Mouse (Mus musculus) hindbrain, embryonic 10.5 days (tissue): Measurements from ENCODE around the gene Tecpr1. TPM values are rescaled to one million over a fixed set of nuclear protein-coding genes. Genes with fewer than 3 reads are reported as not detected.

Experiments
- DNase-seq: peaks from one replicate; pipeline ENCODE4 v3.0.0-alpha.2; 2017; ENCODE audit warnings: low spot score
- H3K27ac ChIP-seq: fragments of 300-500 bp; sonication (generic); 2 replicates; pipeline ENCODE4 v1.5.1; 2016; ENCODE audit warnings: mild to moderate bottlenecking, moderate library complexity
- H3K27me3 ChIP-seq: fragments of 300-500 bp; sonication (generic); 2 replicates; pipeline ENCODE4 v1.6.1; 2016; ENCODE audit warnings: mild to moderate bottlenecking; ENCODE audit not compliant: poor library complexity, insufficient read depth, severe bottlenecking
- H3K36me3 ChIP-seq: fragments of 300-500 bp; sonication (generic); 2 replicates; pipeline ENCODE4 v1.6.1; 2016; ENCODE audit warnings: mild to moderate bottlenecking, moderate library complexity
- H3K4me1 ChIP-seq: fragments of 300-500 bp; sonication (generic); replicated peaks from 2 replicates; pipeline ENCODE4 v1.6.1; 2016; ENCODE audit warnings: mild to moderate bottlenecking
- H3K4me3 ChIP-seq: fragments of 300-500 bp; sonication (generic); 2 replicates; pipeline ENCODE4 v1.5.1; 2016; ENCODE audit warnings: mild to moderate bottlenecking, moderate library complexity
- H3K9me3 ChIP-seq: fragments of 300-500 bp; sonication (generic); 2 replicates; pipeline ENCODE4 v1.6.1; 2016; ENCODE audit warnings: mild to moderate bottlenecking, moderate library complexity
- WGBS: fragments of 180-500 bp; shearing (Covaris S2); methylation state at CpG from one replicate; pipeline ENCODE4 v1.1.7; 2016; 5-methylcytosine and 5-hydroxymethylcytosine counted together
- polyA plus RNA-seq: library from polyadenylated mRNA; unstranded; fragments of >200 nt; fragmentation: Nextera tagmentation; extraction: Ambion mirVana; gene quantifications from 2 replicates; pipeline ENCODE4 v1.2.1, GENCODE M21; 2016

The Tecpr1 gene
- polyA plus RNA-seq, 1 experiment from 2014 or later = 24.7 TPM

DNA sequence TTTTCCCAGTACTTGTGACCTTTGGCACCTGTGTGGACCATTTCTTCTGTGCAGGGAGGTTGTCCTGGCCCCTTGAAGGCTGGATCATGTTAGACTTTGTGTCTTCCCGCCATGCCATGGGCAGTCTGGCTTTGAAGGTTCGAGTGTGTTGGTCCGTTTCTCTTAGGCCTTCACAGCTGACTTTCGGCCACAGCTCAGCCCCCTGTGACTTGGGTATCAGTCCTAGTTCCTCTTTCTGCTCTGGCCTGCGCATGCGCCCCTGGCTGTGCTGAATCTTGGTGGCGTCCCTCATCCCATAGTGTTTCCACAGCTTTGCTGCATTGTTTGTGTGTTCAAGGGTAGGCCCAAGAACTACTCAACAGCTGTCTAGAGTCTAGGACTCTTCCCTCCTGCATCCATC is 42.2 kb downstream of the Tecpr1 start:
- Histone ChIP-seq H3K27ac (no peak overlapping the region), H3K36me3 (peaks cover 88% of the 10 kb centered on the region), H3K27me3 (no peaks in the 10 kb centered on the region), H3K9me3 (no peaks in the 10 kb centered on the region), H3K4me3 (no peak overlapping the region), H3K4me1 (0 out of 2 replicates have a peak, but pooled peaks cover 3% of the 10 kb centered on the region)
- WGBS = 92% methylated on average over 7 of the region's 7 CpGs
- no peak for DNase-seq

DNA sequence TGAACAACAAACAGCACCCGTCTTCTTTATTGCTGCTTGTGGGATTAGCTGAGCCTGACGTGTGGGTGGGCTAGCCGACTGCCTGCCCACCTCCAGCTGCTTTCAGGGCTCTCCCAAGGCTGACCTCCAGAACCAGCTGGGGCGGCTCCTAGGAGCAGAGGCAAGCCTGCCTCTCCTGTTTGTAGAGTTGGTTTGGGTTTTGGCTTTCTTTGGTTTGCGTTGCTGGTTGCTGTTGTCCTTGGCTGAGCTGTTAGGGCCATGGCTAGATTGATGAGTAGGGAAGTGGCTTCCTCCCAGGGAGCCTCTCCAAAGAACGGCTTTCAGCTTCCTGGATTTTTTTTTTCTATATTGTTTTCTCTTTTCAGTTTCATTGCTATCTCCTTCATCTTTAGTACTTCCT is 45.2 kb downstream of the Tecpr1 start:
- no peak overlapping the region for H3K4me3 ChIP-seq
- H3K27me3 ChIP-seq = no peaks in the 10 kb centered on the region
- no peak for DNase-seq
- no peak overlapping the region for H3K27ac ChIP-seq
- no peaks in the 10 kb centered on the region for H3K9me3 ChIP-seq
- H3K4me1 ChIP-seq = 0 out of 2 replicates have a peak, but pooled peaks cover 3% of the 10 kb centered on the region
- 77% methylated on average over 6 of the region's 6 CpGs for WGBS
- peaks cover 90% of the 10 kb centered on the region for H3K36me3 ChIP-seq

DNA sequence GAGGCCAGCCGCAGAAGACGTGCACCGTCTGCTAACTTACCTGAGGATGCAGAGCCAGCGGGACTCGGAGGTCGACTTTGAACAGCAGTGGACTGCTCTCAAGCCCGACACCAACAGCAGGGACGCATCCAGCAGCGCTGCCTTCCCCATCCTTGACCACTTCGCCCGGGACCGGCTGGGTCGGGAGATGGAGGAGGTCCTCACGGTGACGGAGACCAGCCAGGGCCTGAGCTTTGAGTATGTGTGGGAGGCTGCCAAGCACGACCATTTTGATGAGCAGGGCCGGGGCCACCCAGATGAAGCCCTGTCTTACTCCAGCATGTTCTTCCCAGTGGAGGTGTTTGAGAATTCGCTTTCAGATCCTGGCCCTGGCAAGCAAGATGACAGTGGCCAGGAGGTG is 49.8 kb downstream of the Tecpr1 start:
- H3K27me3 ChIP-seq = no peaks in the 10 kb centered on the region
- no peak overlapping the region for H3K27ac ChIP-seq
- H3K9me3 ChIP-seq = no peaks in the 10 kb centered on the region
- no peak for DNase-seq
- no peak overlapping the region for H3K4me3 ChIP-seq
- H3K36me3 ChIP-seq = peaks cover 98% of the 10 kb centered on the region
- WGBS = 95% methylated on average over 18 of the region's 18 CpGs
- no peaks in the 10 kb centered on the region for H3K4me1 ChIP-seq

DNA sequence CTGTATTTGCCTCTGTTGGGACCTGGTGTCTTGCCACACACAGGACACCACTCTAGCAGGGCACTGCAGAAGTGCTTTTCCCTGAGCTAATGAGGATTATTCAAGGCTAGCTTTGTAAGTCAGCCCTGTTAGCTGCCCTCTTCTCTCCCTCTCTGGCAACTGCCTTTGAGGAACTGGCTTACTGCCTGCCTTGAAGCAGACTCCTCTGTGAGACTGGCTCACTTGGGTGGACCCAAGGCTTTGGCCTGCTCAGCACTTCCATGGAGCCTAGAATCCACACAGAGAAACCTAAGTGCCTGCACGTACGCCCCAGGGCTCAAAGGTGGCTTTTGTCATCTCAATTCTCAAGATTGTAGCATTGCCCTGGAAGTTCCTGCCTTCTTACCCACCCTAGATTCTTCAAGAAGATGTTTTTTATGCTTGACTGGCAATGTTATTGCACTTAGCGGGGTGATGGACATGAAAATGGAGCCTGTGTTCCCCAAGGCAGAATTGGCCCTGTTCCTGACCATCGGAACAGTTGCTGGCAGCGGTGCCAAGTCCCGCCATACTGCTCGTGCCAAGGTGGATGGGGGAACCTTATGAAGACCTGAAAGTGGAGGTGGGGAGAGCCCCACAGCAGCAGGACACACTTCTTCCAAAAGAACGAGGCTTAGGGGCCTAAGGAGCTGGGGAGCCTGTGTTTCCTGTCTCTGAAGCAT is 54.0 kb downstream of the Tecpr1 start:
- WGBS = 94% methylated on average over 8 of the region's 8 CpGs
- peaks cover 89% of the 10 kb centered on the region for H3K36me3 ChIP-seq
- DNase-seq = no peak
- no peak overlapping the region for H3K27ac ChIP-seq
- H3K4me1 ChIP-seq = no peaks in the 10 kb centered on the region
- no peaks in the 10 kb centered on the region for H3K27me3 ChIP-seq
- no peak overlapping the region for H3K4me3 ChIP-seq
- no peaks in the 10 kb centered on the region for H3K9me3 ChIP-seq

DNA sequence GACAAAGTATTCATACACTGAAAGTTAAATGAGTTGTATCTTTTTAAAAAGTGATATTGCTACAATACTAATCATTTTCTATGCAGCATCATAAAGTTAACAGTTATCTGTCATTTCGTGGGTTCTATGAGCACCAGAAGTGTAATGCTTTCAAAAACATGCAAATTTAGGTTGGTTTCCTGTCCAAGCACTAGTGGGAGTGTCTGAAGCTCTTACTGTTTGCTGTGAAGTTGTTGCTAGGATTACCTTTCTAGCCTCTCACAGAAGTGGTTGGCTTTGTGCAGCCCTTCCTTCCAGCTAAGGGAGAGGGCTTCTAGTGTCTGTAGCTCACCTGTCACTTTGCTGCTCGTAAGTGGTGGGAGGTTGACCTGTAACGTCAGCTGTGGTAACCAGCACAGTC is 57.7 kb downstream of the Tecpr1 start:
- Histone ChIP-seq H3K9me3 (no peaks in the 10 kb centered on the region), H3K4me1 (0 out of 2 replicates have a peak, but pooled peaks cover 2% of the 10 kb centered on the region), H3K27ac (no peak overlapping the region), H3K36me3 (peaks cover 84% of the 10 kb centered on the region), H3K4me3 (no peak overlapping the region), H3K27me3 (no peaks in the 10 kb centered on the region)
- no peak for DNase-seq
- 87% methylated on average over 3 of the region's 3 CpGs for WGBS

DNA sequence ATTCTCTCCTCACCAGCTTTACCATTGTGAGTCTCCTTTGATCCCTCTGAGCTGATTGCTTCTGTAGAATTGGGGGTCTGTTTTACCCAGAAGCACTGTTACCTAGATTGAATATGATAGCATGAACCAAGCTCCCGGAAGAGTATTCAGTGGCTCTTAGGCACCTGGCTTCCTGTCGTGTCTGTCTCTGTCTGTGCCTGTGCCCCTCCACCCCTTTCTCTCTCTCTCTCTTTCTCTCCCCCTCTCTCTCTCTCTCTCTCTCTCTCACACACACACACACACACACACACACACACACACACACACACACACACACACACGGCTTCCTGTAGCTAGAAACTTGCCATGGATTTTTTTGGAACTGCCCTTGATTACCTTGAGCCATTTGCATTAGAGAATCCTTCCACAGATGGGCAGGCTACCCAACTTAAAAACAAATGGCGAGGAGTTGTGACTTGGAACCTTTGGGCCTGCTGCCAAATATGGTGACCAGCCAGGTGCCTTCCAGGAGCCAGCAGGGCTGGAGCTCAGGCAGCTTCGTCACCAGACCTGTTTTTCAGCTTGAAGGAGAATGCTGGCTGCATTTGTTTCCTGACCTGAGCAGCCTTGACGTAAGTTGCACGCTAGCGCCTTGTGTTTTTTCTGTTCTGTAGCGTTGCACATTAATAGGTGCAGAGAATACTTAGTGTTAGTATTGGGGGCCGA is 60.5 kb downstream of the Tecpr1 start:
- Histone ChIP-seq H3K27me3 (no peaks in the 10 kb centered on the region), H3K36me3 (peaks cover 90% of the 10 kb centered on the region), H3K9me3 (no peaks in the 10 kb centered on the region), H3K27ac (no peak overlapping the region), H3K4me1 (0 out of 2 replicates have a peak, but pooled peaks cover 2% of the 10 kb centered on the region), H3K4me3 (no peak overlapping the region)
- 88% methylated on average over 10 of the region's 10 CpGs for WGBS
- no peak for DNase-seq

DNA sequence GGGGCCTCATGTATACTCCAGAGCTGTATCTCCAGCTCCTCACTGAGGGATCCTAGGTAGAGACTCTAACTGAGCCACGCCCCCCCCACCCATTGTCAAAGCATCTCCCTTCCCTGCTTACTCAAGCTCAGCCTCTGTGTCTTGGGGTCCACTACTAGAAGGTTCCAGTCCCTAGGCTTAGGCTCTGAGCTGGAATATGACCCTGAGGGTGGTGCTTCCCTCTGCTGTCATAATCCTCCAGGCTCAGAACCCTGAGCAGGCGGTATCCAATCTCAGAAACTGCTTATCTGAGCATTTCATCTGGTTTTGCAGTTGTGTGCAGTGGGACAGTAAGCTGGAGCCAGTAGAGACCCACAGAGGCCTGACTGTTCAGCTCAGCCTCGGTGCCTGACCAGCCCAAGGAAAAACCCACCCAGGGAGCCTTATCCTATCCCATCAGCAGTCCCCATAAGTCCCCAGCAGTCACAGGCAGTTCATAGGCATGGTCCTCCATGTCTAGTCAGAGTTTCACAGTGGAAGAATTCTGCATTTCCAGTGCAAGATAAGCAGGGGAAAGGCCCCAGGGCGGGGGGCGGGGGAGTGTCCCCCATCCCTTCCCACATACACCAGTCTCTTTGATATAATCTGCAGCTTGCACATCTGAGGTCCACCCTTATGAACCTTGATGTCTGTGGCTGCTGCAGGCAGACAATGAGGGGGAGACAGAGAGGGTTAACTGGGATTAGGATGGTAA is 61.2 kb downstream of the Tecpr1 start:
- Histone ChIP-seq H3K4me1 (0 out of 2 replicates have a peak, but pooled peaks cover 2% of the 10 kb centered on the region), H3K27ac (no peak overlapping the region), H3K4me3 (no peak overlapping the region), H3K36me3 (peaks cover 94% of the 10 kb centered on the region), H3K9me3 (no peaks in the 10 kb centered on the region), H3K27me3 (no peaks in the 10 kb centered on the region)
- 87% methylated on average over 5 of the region's 5 CpGs for WGBS
- no peak for DNase-seq

DNA sequence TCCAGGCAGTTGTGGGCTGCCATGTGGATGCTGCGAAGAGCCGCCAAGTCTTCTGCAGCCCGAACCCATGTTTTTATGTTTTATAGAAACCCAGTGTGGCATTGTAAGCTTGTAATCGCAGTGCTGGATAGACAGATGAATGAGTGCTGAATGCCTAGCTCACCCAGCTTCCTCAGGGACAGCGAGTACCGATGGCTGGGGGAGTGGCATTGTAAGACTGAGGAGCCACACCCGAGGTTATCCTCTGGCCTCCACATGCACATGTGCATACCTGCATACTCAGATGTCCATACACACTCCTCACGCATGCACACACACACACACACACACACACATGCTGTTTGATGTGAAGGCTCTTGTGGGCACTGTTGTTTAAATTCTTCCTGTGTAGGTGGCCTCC is 64.3 kb downstream of the Tecpr1 start:
- Histone ChIP-seq H3K36me3 (peaks cover 70% of the 10 kb centered on the region), H3K4me1 (0 out of 2 replicates have a peak, but pooled peaks cover 2% of the 10 kb centered on the region), H3K9me3 (no peaks in the 10 kb centered on the region), H3K27me3 (no peaks in the 10 kb centered on the region), H3K4me3 (no peak overlapping the region), H3K27ac (no peak overlapping the region)
- 96% methylated on average over 8 of the region's 8 CpGs for WGBS
- DNase-seq = no peak

DNA sequence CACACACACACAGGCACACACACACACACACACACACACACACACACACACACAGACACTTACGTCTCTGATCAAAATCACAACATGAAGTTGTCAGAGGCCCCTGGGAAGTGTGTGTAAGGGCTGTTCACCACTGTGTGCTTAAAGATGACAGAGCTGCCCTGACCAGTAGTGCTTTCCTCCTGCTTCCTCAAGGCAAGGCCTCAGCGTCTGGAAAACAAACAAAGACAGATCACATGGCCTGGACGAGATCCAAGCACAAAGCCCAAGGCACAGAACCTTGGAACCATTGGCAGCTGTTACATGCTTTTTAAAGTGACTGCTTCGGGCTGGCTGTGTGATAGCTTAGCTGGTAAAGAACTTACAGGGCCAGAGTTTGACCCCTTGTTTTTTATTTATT is 64.8 kb downstream of the Tecpr1 start:
- 0 out of 2 replicates have a peak, but pooled peaks cover 2% of the 10 kb centered on the region for H3K4me1 ChIP-seq
- no peak overlapping the region for H3K27ac ChIP-seq
- H3K9me3 ChIP-seq = no peaks in the 10 kb centered on the region
- no peak for DNase-seq
- H3K36me3 ChIP-seq = peaks cover 65% of the 10 kb centered on the region
- H3K4me3 ChIP-seq = no peak overlapping the region
- WGBS = 58% methylated on average over 4 of the region's 4 CpGs
- no peaks in the 10 kb centered on the region for H3K27me3 ChIP-seq

DNA sequence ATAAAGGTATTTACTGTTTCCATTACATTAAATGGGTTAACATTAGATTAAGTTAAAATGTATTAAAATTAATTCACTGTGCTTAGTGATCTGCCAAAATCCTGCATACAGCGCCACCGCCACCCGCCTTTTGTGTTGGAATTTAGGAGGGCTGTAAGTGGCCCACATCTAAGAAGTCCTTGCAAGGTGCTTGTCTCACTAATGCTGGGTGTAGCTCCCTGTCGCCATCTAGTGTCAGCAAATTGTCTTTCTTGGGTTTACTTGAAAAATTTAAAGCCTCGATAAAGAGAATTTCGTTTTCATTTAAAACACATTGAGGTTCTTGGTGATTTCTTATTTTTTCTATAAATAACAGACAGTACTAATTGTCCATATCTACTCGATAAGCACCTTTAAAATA is 68.9 kb downstream of the Tecpr1 start:
- DNase-seq = peak; percentile 35
- Histone ChIP-seq H3K27me3 (no peaks in the 10 kb centered on the region), H3K27ac (no peak overlapping the region), H3K4me1 (no peaks in the 10 kb centered on the region), H3K36me3 (peaks cover 56% of the 10 kb centered on the region), H3K4me3 (no peak overlapping the region), H3K9me3 (no peaks in the 10 kb centered on the region)
- WGBS = 44% methylated on average over 7 of the region's 7 CpGs

DNA sequence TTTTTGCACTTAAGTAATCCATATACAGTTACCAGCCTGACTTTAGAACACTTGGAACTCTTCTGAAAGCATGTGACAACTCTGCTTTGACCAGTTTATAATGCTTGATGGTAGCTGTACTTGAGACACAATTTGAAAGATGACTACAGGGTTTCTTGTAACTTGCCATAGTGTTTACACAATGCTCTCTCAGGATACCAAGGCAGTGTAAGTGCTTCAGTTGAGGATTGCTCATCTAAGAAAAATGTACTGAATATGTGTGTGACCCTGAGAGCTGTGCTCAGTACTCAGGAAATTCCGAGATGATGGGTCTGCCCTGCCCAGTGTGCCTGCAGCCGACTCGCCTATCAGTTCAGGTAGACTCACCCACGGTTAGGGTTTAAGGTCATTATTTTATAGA is 72.1 kb downstream of the Tecpr1 start:
- H3K27me3 ChIP-seq = no peaks in the 10 kb centered on the region
- H3K4me1 ChIP-seq = no peaks in the 10 kb centered on the region
- no peak for DNase-seq
- H3K36me3 ChIP-seq = peaks cover 54% of the 10 kb centered on the region
- no peak overlapping the region for H3K4me3 ChIP-seq
- 93% methylated on average over 4 of the region's 4 CpGs for WGBS
- no peaks in the 10 kb centered on the region for H3K9me3 ChIP-seq
- H3K27ac ChIP-seq = no peak overlapping the region

DNA sequence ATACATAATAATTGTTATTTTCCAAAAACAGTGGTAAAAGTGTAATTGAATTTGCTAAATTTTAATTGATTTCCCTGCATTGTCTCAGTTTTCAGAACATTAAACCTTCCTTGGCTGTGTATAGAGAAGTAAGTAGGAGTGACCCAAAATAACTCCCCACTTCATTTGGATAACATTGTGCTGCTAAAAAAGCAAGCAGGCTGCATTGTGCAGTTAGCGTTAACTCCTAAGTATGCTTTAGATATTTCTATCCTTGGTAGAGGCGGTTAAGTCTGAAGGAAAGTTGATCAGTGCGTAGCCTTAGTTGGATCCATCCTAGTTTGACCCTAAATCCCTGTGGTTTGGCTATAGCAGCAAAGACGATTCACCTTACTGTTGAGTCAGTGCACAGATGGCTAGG is 73.9 kb downstream of the Tecpr1 start:
- Histone ChIP-seq H3K27me3 (no peaks in the 10 kb centered on the region), H3K36me3 (peaks cover 66% of the 10 kb centered on the region), H3K27ac (no peak overlapping the region), H3K9me3 (no peaks in the 10 kb centered on the region), H3K4me3 (no peak overlapping the region), H3K4me1 (no peaks in the 10 kb centered on the region)
- no peak for DNase-seq
- 93% methylated on average over 4 of the region's 4 CpGs for WGBS

DNA sequence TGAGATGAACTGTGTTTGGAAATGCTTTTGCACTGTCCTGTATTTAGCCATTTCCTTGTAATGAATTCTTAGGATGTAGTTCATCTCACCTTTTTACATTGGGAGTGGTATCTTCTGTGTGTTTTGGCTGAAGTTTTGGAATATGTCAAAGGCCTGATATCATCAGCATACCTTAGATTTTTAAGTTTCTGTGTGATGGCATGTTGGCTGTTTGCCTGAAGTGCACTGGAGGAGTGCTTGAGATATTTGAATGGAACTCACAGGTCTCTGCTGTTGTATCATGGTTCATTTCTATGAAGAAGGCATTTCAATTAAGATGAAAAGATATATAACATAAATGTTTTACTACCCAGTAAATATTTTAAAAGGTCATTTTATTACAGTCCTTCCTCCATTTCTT is 76.5 kb downstream of the Tecpr1 start:
- no peaks in the 10 kb centered on the region for H3K27me3 ChIP-seq
- peaks cover 74% of the 10 kb centered on the region for H3K36me3 ChIP-seq
- no peak overlapping the region for H3K4me3 ChIP-seq
- H3K9me3 ChIP-seq = no peaks in the 10 kb centered on the region
- no peaks in the 10 kb centered on the region for H3K4me1 ChIP-seq
- H3K27ac ChIP-seq = no peak overlapping the region
- no peak for DNase-seq
